Mouse (Mus musculus) adrenal gland, adult 18-20 months (tissue): ENCODE data around the gene Aldh3b1. TPM values are rescaled to one million over a fixed set of nuclear protein-coding genes. Genes with fewer than 3 reads are reported as not detected.
A peak's percentile ranks its signal among the peaks of the same experiment; 100 is the strongest.

Experiments used
- DNase-seq, 2 experiments: peaks; one replicate each; pipeline ENCODE4 v3.0.0; 2021 to 2022; ENCODE audit warnings: low spot score in 2 of 2
- total RNA-seq, 2 experiments: library from RNA; stranded (reverse); gene quantifications; 1 replicate in 1 of 2; 2 replicates in 1 of 2; pipeline ENCODE4 v1.2.3; 2021

The Aldh3b1 gene
- total RNA-seq, 2 experiments from 2014 or later: 14.4 to 169 TPM

DNA sequence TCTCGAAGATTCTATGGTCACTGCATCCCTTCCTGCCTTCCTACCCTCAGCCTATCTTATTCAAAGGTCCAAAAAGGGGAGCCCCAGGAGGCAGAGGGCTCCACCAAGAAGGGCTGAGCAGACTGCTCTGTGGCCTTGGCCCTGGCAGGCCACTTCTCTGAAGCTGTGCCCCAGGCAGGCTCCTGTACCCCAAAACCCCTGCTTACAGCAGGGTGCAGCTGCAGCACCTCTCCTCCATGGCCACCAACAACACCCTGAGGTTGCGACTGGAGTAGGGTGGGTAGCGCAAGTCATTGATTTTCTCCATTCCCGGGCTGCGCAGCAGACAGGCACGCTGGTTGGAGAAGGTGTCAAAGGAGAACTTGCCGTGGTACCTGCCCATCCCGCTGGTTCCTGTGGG, 15.9 kb downstream of the Aldh3b1 start:
- no peak for DNase-seq

DNA sequence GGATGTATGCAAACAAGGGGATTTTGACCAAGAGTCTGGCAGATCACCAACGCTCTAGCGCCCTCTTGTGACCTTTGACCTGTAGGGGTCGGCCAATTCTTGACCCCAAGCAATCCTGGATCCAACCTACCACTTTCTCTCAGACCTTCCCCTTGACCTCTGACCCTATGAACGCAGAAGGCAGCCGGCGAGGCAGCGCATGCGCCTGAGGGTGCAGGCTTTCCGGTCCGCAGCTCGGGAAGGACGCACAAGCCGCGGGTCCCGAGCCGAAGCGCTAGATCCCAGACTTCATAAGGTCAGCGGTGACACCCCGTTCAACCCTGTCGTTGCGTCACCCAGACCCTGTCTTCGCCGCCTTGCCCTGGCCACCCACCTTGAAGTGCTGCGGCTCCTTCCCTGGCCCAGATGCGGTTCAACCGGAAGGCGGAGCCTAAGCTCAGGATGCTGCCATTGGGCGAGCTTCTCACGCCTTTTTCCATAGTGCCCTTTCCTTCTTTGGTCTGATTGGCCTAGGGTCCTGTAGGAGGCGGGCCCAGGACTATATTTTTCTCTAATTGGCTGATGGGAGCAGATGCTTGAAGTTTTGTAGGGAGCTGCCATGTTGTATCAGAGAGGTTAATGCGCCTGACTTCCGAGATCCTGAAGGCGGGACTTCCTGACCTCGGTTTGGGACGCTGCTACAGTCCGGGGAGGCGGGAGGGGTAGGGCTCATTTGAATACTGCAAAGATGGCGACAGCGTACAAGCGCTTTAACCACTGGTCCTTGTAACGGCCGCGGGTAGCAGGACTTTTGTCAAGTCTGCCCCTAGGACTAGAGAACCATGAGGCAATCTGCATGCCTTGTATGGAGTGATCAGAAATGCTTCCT, 17.0 kb downstream of the Aldh3b1 start, which contains the start of gene Ndufs8:
Gene Ndufs8, minus strand, starts transcription at position 438 of the 868 bp plus-strand sequence.
- peak; percentile 79 to 83 for DNase-seq

DNA sequence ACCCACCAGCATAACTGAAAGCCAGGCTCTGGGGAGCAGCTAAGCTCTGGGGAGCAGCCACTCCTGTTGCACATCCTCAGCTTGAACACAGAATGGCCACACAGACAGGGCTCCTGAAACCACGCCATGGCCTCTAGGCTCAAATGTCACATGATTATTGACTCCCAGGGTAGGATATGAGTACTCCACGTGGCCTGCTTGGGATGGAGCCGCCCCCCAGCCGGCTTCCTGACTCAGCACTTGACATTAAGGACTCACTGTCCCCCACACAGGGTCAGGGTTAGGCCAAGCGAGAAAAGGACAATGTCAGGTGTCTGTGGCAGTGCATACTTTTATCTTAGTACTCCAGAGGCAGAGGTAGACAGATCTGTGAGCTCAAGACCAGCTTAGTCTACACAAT, 19.4 kb downstream of the Aldh3b1 start:
- DNase-seq: no peak

DNA sequence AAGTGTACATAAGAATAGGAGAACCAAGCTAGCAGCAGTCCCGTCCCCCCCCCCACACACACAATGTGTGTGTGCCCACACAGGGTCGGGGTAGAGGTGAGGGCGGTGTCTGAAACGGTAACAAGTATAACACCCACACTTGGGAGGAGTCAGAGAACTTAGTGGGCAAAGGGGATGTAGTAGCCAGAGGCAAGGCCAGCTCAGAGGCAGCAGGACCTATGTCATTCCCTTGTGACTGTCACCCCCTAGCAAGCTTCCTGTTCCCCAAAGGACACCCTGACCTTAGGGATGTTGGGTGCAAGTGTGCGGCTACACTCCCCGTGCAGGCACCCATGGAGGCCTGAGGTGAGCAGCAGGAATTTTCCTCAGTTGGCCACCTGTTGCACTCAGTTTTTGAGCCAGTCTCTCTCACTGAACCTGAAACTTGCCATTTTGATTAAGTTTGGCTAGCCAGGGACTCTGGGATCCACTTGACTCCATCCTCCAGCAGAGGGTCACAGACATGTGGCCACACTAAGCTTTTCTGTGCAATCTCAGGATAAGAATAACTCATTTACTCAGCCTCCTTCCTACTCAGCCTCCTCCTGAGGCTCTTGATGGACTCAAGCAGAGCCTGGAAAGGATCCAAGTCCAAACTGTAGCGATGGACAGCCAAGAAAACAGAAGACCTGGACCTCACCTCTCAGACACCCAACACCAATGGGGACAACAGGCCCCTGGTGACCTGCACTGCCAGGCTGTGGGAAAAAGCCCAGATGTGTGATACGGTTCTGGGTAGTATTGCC, 21.5 kb downstream of the Aldh3b1 start:
- DNase-seq: no peak

DNA sequence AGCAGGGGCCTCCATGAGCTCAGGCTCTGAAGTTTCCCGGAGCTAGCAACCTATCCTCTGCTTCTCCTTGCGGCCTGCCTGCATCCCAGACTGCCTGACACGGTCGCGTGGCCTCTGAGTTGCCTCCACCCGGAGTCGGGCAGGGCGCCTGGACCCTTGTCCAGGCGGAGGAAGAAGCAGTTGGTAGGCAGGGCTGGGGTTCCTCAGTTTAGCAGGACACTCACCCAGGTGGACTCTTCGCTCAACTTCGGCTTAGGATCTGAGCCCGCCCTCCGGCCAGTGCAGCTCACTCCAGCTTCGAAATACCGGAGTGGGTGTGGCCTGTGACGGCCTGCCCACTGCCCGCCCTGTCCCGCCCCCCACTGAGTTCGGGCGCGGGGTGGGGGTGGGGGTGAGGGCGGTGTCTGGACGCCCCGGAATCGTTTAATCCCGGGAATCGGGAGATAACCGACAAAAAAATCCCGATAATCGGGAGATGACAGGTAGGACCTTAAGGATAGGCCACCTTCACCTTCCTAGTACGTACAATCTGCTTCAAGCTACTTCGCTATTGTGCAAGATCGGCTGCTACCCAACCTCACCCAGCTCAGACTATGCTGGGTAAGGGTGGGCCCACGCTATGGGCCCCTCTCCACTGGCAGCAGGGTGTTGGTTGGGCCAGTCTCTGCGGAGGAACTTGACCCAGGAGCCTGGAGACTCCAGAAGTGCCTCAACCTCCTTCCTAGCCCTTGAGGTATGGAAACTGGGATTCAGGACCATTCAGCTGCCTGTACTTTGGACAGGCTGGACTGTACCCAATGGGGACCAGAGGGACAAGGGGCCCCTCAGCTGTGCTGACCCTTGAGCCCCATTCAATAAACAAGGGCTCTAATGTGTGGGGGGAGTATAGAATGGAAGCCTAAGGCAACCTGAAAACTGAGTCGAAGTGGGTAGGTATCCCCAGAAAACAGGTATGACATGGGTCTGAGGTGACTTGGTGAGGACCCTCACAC, 22.5 kb downstream of the Aldh3b1 start, which contains the start of gene Tcirg1:
Gene Tcirg1, minus strand, starts transcription at position 339 of the 992 bp plus-strand sequence.
- DNase-seq: peak; percentile 85 to 86

DNA sequence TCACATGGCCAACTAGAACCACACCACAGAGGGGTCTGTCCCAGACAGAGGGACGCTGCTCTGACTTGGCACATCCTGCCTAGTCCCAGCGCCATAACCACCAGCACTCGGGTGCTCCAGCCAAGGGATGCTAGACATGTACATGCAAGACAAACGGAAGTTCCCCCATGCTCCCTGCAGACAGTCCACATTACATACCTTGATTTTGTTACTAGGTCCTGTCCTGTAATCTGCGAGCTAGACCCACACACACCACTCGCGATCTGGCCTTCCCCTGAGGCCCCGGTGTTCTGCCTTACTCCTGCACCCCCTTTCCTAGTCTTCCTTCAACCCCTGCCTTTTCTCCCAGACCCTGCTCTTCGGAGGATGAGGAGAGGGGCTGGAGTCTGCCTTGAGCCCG, 23.3 kb downstream of the Aldh3b1 start:
- no peak for DNase-seq

DNA sequence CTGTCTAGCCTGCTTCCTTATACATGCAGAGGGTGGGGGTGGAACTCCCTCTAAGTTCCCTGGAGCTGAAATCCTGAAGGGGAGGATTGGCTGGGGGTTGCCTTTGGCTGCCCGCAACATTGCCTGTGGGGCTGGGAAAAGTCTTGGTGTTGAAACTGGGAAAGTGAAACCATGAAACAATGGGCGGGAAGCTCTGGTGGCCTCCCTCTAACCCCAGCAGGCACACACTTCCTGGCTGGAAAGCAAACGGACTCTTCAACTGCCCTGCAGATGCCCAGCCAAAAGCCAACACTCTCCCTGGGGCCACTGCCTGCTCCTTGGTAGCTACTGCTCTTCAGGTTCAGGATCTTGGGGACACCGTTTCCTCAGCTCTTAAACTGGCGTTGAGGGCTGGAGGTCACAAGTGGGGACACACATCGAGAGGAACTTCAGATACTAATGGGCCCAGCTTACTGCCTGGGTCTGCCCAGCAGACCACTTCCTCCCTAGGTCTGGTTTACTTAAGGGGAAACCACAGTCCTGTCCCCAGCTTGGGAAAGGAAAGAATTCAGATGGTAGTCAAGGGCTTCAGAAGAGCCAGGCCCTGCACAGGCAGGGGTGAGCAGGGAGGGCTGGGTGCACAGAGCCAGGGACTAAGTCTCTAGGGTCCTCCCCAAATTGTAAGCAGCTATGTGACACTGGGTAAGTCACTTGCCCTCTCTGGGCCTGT, 24.2 kb downstream of the Aldh3b1 start:
- DNase-seq: no peak

DNA sequence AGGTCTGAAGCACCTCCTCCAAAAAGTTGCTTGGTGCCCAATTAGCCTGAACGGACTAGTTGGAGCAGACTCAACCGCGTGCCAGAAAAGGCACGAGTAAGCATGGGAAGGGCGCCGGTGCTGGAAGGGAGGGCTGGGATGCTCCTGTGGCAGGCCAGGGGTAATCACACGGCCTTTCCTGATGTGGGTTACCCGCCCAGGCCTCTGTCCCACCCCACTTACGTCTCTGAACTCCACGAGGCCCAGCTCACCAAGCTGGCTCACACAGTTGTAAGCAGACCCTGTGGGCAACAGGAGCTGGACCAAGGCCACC, 25.3 kb downstream of the Aldh3b1 start:
- no peak for DNase-seq

DNA sequence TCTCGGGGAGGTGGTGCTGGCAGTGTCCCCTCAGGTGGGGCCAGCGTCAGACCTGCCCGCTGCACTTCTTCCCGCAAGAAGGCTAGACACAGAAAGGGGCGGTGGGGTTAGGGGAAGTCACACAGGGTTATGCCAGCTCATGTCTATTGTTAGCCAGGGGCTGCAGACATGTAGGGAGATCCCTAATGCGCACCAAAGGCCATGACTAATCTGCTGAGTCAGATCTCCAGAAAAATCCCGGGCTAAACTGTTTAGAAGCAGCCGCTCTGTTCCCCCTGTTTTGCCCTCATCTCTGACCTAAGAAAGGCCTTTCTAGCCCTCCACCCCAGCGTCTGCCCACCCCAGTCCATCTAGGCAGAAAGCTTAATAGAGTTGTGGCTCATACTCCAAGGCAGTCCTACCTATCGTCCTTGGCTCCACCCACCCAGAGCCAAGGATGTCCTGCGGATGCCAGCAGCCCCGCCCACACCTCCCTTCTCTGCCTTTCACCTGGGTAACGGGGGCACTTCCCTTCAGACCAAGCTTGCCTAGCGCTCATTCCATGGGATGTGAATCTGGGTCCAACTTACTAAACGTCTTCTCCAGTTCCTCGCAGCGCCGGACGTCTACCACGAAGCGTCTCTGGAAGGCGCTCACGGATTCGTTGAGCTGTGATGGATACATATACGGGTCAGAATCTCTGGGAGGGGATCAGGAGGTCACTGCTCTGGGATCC, 25.8 kb downstream of the Aldh3b1 start:
- DNase-seq: no peak

DNA sequence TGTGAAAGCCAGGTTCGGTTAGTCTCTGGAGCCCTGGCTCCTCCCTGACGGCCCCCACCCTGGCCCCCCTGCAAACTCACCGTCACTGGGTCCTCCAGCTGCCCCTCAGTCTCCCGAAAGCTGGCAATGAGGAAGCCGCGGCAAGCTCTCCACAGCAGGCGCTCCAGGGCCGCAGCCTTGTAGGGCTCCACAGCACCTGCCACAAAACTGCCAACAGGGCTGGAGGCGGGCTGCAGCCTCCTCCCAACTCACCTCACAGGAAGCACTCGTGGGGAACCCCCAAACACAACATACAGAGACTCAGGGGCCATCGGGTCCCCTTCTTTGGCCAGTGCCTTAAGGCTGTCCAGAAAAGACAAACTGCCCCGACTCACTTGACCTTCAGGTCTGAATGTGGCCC, 26.6 kb downstream of the Aldh3b1 start:
- DNase-seq: no peak

DNA sequence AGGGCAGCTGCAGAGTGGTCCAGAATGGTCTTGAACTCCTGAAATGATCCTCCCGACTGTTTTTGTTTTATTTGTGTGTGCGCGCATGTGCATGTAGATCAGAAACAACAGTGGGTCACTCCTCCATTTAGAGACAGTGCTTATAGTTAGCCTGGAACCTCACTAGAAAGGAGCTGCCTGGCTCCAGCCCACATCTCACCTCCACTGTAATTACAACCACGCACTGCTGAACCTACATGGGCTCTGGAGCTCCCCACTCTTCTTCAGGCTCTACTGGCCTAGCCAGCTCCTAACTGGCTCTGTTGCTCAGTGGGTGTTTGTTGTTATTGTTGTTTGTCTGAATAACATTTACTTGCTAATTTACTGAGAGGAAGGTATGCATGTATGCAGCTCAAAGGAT, 30.0 kb downstream of the Aldh3b1 start:
- no peak for DNase-seq

DNA sequence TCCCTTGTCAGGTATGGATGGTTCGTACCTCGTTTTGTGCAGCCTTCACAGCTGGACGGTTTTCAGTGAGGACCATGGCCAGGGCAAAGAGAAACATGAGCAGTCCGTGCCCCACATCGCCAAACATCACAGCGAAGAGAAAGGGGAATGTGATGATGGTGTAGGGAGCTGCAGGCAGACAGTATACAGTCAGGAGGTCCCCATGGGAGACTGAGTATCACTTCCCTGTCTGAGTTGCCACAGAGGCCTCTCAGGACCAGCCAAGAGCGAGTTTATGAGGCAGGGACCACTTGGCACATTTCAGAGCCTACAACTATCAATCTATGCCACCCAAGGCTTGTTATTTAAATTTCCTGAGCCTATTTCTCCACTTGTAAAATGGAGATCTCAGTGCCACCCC, 30.7 kb downstream of the Aldh3b1 start:
- no peak for DNase-seq

DNA sequence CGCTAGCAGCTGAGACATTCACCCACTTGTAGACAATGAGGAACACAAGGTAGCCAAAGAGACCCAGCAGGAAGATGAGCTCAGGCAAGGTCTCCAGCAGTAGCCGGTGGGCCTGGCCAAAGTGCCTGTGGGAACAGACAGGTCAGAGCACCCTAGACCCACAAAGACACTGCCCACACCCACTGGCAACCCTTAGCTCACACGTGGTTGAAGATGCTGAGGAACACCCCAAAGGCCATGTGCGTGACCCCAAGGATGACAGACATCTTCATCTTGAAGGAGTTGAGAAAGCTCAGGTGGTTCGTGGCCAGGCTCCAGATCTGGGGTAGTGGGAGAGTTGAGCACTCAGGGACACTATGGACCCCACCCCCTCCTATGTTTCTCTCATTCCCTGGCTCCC, 32.1 kb downstream of the Aldh3b1 start:
- no peak for DNase-seq

DNA sequence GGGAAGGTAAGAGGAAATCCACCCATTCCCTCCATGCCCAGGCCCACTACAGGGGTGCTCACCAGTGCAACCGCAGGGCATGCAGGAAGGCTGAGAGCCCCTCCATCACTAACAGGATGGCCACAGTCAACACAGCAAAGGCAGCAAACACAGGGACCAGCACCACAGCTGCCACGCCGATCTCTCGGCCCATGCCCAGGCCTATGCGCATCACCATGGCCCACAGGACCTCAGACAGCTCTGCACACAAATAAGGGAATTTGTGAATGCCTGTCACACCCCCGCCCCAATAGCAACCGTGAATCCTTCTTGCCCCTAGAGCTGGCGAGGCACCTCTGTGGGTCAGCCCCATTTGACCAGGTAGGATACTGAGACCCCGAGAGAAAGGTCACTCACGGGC, 33.4 kb downstream of the Aldh3b1 start:
- no peak for DNase-seq

DNA sequence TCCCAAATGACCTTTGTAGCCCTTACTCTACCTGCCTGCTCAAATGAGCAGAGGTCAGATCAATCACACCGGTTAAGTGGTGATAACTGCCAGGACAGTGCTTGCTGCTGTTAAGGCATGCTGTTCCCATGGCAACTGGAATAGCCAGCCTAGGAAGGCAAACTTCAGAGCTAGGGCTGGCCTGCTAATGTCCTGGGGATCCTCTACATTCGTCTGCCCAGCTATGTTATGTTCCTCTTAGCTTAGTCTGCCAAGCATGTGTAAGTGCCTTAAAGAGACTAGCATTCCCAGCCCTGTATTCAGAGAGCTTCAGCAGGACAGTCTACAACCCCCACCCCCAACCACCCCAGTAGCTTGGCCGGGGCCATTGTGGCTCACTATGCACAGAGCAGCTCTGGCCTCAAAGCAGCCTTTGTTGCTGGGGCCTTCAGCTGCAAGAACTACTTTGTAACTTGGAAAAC, 34.4 kb downstream of the Aldh3b1 start:
- DNase-seq: no peak

DNA sequence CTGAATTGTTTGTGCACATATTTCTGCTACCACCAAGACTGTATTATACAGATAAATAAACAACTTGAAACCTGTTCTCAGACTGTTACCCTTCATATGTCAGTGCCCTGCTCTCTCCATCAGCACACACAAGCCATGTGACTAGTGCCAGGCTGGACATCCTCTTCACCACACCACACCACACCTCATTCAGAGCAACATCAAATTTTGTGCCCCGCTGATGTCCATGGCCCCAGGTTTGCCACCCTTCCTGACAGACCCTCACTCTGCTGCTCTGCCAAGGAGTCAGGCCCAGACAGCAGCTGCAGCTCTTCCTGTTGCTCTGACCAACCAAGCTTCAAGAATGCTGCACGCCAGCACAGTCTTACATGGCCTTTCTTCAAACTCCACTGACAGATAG, 35.3 kb downstream of the Aldh3b1 start:
- DNase-seq: no peak

DNA sequence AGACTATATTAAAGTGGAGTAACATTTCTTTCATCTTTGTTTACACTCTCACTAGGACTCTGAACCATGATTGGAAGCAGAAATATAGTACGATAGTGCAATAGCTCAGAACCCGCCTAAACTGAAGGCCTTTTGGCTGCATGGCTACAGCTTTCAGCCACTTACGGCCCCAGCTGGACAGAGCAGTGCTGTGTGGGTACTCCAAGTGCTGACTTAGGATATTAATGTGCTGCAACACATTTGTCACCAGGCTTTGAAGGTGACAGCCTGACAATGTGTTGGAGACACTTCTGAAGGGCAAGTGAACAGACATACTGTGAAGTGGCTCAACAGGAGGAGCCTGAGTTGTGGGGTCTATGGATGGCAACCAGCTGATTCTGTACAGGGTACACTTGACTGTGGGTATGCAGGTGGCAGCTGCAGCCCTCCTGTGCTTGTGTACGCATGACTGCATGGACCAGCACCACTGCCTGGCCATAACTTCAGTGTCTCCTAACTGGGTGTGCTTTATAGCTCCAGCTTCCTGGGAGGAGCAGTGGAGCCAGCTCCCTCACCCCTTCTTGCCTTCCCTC, 36.0 kb downstream of the Aldh3b1 start:
- DNase-seq: no peak

DNA sequence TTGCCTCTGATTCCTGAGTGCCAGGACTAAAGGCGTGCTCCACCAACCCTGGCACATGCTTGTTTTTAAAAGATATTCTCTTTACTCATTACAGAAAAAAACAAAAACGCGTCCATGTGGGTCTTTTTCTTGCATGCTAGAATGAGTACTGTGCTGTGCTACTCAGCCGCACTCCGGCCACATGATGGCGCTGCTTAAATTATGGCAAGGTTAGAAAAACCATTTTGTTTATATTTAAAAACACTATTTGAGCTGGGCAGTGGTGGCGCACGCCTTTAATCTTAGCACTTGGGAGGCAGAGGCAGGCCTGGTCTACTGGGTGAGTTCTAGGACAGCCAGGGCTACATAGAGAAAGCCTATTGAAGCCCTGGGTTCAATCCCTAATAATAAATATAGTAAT, 39.4 kb downstream of the Aldh3b1 start:
- no peak for DNase-seq

DNA sequence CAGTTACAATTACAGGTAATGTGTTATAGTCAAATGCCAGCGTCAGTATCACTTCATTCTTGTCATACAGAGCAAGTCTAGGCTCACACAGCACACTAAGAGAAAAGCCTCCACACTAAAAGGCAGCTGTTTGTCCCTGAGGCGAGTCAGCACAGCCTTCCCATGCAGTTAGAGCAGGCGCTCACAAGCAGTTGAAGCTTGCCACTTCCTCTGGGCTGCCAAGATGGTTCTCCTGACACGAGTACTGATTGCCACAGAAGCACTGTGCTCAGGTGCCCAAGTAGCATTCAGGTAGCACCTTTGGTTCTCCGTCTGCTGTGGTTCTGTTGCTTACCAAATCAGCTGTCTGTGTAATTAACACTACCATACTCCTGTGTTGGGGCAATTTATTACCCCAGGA, 40.5 kb downstream of the Aldh3b1 start:
- DNase-seq: no peak
